Mouse (Mus musculus): ENCODE data around the gene Dnajc7. TPM values are rescaled to one million over a fixed set of nuclear protein-coding genes. Genes with fewer than 3 reads are reported as not detected.
A peak's percentile ranks its signal among the peaks of the same experiment; 100 is the strongest.
"Not testable (repeated sequence)": the region's sequence is repeated elsewhere in the genome, so short reads cannot be mapped to it uniquely, and the experiment has no call there.

Gene Dnajc7
- total RNA-seq, 2 experiments from 2014 or later: 242 to 257 TPM

DNA sequence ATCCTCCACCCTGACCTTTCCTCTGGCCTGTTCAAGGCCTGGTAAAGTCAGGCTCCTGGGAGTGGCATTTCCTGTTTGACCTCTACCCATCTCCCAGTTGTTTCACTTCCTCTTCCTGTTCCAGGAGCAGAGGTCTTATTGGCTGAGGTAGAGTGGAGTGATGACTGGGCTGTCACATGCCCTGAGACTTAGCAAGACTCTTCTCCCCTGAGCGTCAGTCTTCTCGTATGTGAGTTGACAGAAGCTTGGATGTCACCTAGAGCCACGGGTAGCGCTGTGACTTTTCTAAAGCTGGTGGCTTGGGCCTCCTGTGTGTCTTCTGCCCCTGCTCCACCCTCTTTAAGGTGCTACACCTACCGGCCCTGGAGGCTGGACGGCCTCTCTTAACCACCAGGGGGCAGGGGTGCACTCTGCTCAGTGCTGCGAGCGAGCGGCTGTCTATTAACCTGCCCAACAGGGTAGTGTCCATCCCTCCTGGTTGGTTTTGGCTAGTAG lies 6.8 kb upstream of the Dnajc7 start:
- no peak overlapping the region for H3K4me3 ChIP-seq
- H3K27ac ChIP-seq: no peak overlapping the region
- peak in 1 of 2 experiments; percentile 77 for DNase-seq (ENCODE audit: low spot score in 2 of 2)
- TF ChIP-seq CTCF (conservative IDR thresholded peaks at IDR 0.05): peak; percentile 88

DNA sequence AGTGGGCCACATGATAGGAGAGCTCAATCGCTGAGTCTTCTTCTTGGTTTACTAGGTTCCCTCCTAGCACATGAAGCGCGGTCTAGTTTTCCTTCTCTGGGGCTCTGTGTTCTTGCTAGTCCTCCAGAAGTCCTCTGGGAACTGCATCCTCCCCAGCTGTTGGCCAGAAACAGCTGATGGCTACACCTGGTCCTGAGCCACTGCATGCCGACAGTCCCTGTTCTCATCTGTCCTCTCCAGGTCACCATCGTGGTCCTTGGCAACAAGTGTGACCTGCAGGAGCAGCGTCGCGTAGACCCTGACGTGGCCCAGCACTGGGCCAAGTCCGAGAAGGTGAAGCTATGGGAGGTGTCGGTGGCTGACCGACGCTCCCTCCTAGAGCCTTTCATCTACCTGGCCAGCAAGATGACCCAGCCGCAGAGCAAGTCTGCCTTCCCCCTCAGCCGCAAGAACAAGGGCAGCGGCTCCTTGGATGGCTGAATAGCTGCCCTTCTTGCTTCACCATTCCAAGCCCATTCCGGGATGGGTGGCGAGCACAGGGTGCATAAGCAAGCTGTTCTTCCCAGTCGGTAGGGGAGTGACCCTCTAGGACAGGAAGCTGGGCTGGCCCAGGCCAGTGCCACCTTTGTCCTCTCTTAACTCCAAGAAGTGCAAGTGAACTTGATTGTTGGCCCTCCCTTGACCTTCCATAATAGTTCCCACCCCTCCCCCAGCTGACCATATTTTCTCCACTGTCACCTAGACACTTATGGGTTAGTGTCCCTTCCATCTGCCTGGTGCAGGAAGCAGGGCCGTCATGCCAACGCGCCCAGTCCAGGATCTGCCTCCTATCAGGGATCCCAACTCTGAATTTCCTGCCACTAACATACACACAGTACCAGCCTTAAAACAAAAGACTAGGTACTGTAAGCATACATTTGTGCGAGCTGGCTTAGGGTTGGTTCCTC lies 6.1 kb upstream of the Dnajc7 start:
- no peak for DNase-seq (ENCODE audit: low spot score in 2 of 2)
- Histone ChIP-seq H3K4me3 (no peak overlapping the region), H3K27ac (no peak overlapping the region)
- no peak for TF ChIP-seq CTCF (conservative IDR thresholded peaks at IDR 0.05)

DNA sequence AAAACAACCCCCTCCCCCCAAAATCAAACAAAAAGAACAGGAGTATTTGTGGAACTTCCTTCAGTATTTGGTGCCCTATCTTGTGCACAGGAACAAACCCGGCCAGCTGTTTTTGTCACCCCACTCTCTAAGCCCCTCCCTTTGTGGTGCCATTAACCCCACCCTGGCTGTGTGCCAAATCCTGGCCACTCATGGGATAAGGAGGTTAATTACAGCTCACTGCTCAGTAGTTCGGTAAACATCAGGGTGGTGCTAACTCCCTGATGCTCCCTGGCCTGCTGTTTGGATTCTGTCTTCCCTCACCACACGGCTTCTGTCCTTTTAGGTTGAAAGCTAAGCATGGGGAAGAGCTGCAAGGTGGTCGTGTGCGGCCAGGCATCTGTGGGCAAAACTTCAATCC lies 3.9 kb upstream of the Dnajc7 start:
- Histone ChIP-seq H3K27ac (no peak overlapping the region), H3K4me3 (no peak overlapping the region; the same call in 1 of the 2 replicates)
- no peak for DNase-seq (ENCODE audit: low spot score in 2 of 2)
- no peak for TF ChIP-seq CTCF (conservative IDR thresholded peaks at IDR 0.05)

DNA sequence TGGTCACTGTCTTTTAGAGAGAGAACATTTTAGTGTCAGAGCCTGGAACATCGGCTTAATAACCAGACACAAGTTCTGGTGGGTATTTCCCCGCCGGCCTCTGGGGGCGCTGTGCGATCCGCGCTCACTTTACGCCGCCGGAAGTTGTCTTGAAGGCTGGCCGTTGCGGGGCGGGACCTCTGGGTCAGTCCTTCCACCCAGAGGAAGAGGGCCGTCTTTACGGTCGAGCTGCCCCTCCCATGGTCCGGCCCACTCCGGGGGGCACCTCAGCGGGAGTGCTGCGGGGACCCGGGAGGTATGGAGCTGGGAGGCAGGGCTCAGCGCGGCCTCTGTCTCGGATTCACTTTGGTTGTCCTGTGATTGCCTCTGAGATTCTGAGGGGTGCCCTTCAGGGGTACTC lies 2.7 kb upstream of the Dnajc7 start:
- peak; percentile 99 for TF ChIP-seq CTCF (conservative IDR thresholded peaks at IDR 0.05)
- H3K4me3 ChIP-seq: peak overlapping the region; percentile 98
- peak; percentile 96 to 97 for DNase-seq (ENCODE audit: low spot score in 2 of 2)
- peak overlapping the region; percentile 93 for H3K27ac ChIP-seq

DNA sequence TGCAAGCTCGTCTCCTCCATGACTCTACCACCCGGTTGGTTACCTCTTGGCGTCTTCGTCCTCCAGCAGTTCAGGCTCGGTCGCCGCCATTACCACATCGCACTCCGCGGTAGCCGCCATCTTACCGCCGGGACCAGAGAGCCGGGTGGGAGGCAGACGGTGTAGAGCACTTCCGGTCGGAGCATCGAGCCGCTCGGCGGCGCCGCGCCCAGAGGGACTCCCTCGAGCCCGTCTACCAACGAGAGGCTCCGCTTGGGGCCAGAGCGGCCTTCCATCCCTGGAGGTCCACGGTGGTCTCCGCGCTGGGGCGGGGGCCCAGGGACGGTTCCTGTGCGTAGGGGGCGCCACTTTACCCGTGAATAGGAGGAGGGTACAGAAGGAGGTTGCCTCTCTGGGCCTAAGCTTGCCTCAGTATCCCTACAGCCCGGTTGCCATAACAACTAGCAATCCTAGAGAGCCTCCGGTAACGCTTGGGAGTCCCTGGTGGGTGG lies 438 bp downstream of the Dnajc7 start:
- Histone ChIP-seq H3K27ac (peak overlapping the region; percentile 97), H3K4me3 (peak overlapping the region; percentile 98)
- peak; percentile 96 to 97 for DNase-seq (ENCODE audit: low spot score in 2 of 2)
- TF ChIP-seq CTCF (conservative IDR thresholded peaks at IDR 0.05): peak; percentile 66

DNA sequence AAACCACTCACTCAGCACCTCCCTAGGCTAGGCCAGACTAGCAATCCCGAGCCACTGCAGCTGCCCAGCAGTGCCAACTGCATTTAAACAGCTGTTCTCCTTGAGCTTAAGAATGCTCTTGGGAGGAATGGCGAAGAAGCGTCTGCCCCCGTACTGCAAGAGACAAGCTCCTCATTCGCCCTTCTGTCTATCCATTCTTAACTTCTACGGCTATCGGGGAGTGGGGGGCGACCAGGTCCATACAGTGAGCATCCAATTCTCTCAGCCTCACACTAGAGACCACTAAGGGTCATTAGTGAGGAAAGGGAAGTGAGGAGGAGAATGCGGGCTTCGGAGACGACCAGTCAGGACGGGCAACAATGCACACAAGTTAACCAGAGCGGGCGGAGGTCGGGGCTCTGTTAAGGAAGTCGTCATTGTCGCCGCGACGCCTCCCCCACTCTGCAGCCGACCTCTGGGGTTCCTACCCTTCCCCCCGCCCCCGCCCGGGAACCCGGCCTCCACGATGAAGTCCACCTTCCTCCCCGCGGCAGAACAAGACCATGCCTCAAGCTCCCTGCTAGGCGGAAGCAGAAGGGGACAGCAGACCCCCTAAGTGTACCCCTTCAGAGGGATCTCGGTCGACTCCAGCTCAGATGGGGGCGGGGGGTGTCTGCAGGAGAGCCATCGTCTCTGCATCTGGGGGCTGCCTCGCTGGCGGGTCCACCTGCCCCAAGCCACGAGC lies 1.0 kb downstream of the Dnajc7 start, which contains the start of gene Nkiras2:
TSS of gene Nkiras2 (plus strand) at position 484 of the 724 bp plus-strand sequence.
- Histone ChIP-seq H3K4me3 (peak within 1 kb of the TSS; percentile 98), H3K27ac (peak within 1 kb of the TSS; percentile 97)
- TF ChIP-seq CTCF (conservative IDR thresholded peaks at IDR 0.05): no peak
- DNase-seq (ENCODE audit: low spot score in 2 of 2): peak in 1 of 2 experiments; percentile 30

DNA sequence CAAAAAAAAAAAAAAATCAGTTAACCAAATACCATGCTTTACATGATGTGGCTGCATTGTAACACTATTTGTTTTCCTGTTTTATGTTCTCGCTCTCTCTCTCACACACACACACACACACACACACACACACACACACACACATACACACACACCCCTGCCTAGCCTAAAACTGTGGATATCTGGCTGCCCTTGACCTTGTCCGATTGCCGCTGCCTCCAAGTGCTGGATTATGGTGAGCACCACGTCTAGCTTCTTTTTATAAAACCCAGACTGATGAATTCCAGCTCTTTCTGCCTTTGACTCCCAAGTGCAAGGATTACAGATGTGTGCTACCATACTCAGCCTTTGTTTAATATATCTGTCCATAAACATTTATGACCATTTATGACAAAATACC lies 2.5 kb downstream of the Dnajc7 start:
- DNase-seq (ENCODE audit: low spot score in 2 of 2): no peak
- no peak for TF ChIP-seq CTCF (conservative IDR thresholded peaks at IDR 0.05)
- H3K4me3 ChIP-seq: peak overlapping the region; percentile 98; the same call in 1 of the 2 replicates
- H3K27ac ChIP-seq: no peak overlapping the region

DNA sequence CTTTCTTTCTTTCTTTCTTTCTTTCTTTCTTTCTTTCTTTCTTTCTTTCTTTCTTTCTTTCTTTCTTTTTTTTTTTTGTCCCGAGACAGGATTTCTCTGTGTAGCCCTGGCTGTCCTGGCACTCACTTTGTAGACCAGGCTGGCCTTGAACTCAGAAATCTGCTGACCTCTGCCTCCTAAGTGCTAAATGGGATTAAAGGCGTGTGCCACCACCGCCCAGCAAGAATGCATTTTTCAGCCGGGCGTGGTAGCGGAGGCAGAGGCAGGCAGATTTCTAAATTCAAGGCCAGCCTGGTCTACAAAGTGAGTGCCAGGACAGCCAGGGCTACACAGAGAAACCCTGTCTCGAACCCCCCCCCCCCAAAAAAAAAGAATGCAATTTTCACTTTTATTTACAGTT lies 3.1 kb downstream of the Dnajc7 start:
- DNase-seq (ENCODE audit: low spot score in 2 of 2); H3K27ac ChIP-seq; H3K4me3 ChIP-seq: not testable (repeated sequence)

DNA sequence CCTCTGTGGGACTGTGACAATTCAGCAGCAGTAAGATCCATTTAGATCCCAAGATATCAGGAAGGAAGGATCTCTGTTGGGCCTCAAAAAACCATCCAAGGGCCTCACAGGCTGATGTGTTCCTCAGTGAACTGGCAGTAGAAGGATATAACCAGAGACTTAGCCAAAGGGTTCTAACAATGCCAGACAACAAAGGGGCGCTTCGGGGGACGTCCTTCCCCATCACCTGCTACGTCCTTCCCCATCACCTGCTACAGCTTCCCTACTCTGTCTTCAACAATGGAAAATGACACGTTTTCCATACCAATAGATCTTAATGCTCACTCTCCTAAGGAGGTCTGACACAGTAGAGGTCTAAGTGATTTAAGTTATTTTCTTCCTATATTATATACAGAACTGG lies 3.6 kb downstream of the Dnajc7 start:
- no peak overlapping the region for H3K4me3 ChIP-seq
- no peak overlapping the region for H3K27ac ChIP-seq
- no peak for TF ChIP-seq CTCF (conservative IDR thresholded peaks at IDR 0.05)
- no peak for DNase-seq (ENCODE audit: low spot score in 2 of 2)

DNA sequence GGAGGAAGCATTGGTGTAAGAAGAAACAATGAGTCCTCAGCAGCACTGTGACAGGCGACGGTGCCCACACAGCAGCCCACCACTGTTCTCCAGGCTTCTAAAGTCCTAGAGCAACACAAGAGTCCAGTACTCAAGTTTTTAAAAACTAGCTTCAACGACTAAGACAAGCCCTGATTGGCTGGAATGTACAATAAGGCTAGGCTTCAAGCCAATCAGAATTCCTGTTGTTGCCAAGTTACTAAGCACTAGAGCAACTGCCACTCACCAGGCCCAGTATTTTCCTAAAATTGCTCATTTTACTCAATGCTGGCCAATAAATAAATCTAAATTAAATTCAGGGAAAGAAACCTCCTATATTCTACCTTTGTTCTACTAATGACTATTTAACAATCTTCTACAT lies 6.7 kb downstream of the Dnajc7 start:
- DNase-seq (ENCODE audit: low spot score in 2 of 2): no peak
- no peak overlapping the region for H3K4me3 ChIP-seq
- TF ChIP-seq CTCF (conservative IDR thresholded peaks at IDR 0.05): no peak
- no peak overlapping the region for H3K27ac ChIP-seq

DNA sequence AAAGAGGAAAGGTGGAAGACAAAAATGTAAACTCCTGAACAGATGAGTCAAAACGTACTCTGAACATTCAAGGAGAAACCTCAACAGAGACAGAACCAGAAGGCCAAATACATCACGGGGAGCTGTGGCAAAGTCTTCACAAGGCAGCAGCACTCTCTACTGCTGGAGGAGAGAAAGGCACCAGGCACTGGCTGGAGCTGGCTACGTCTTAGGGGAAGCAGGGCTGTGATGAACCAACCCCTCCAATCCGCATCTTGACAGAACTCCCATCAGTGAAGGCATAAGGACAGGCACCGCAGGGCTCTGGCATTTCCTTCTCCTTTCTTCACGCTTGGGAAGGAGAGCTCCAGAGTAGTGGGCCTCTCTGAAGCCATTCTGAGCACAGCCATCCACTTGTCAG lies 8.3 kb downstream of the Dnajc7 start:
- peak; percentile 63 for TF ChIP-seq CTCF (conservative IDR thresholded peaks at IDR 0.05)
- Histone ChIP-seq H3K4me3 (no peak overlapping the region), H3K27ac (peak overlapping the region; percentile 49)
- DNase-seq (ENCODE audit: low spot score in 2 of 2): no peak

DNA sequence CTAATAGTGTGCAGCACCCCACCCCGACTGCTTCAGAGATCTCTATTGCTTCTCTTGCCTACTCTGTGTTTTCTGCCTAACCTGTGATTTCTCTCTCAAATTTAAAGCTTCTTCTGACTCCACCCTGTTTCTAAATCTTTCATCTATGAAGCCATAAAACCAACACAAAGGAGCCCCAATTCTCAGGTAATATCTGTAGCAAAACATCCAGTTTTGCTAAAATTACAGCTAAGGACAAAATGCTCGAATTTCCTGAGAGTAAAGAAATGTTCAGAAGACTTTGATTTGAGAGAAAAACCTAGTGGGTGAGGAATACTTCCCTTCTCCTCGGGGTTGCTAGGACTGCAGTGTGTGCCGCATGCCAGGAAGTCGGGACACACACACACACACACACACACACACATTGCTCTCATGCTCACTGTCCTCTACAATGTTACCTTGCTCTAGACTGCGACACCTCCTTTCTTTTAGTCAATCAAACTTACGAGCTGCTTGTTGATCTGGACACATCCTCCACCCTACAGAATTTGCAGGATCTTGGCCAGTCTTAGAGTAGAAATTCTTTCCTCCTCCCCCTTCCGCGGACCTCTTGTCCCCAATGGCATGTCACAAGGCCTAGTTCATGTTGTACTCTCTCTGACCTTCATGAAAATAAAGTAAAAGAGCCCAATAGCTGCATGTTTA lies 9.8 kb downstream of the Dnajc7 start:
- no peak for DNase-seq (ENCODE audit: low spot score in 2 of 2)
- H3K27ac ChIP-seq: peak overlapping the region; percentile 49
- no peak for TF ChIP-seq CTCF (conservative IDR thresholded peaks at IDR 0.05)
- no peak overlapping the region for H3K4me3 ChIP-seq
